ENCODE assay signal across 20 mouse cellular contexts in the genomic region with DNA sequence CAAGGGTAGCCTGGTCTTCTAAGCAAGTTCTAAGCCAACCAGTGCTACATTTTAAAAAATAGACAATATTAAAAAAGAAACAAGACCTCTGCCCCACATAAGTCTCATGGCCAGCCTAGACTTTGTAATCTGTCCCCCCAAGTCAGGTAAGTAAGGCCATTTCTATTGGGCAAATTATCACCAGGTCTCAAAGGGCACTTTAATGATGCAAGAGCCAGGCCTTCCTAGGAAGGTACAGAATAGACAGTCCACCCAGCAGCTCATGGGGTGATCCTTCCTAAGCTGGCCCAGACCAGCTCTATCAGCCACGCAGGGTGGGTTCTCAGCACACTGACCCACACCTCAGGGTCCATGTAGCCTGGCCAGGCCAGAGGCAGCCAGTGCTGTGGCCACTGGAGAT. TPM values are rescaled to one million over a fixed set of nuclear protein-coding genes. Genes with fewer than 3 reads are reported as not detected.
"Had no signal": no experiment of that assay in that cellular context is flagged by ENCODE, and none has a peak within 500 bp of the region (broad histone marks: within the 10 kb centered on the region; RNA-seq: fewer than 3 reads in every experiment).

No protein-coding gene starts in this region.

- H3K9me3 ChIP-seq: midbrain, embryonic 13.5 days; midbrain, embryonic 15.5 days; neural tube, embryonic 13.5 days; neural tube, embryonic 15.5 days had no signal

- H3K4me3 ChIP-seq: midbrain, embryonic 13.5 days; midbrain, embryonic 15.5 days; myocyte; neural tube, embryonic 13.5 days; neural tube, embryonic 15.5 days had no signal

- H3K27ac ChIP-seq: midbrain, embryonic 13.5 days; midbrain, embryonic 15.5 days; neural tube, embryonic 13.5 days; neural tube, embryonic 15.5 days had no signal

- H3K4me2 ChIP-seq: lung, embryonic 14.5 days; midbrain, embryonic 11.5 days; midbrain, embryonic 13.5 days; midbrain, embryonic 15.5 days; neural tube, embryonic 13.5 days; neural tube, embryonic 15.5 days had no signal

- H3K9ac ChIP-seq: lung, embryonic 14.5 days; midbrain, embryonic 13.5 days; midbrain, embryonic 15.5 days; neural tube, embryonic 13.5 days; neural tube, embryonic 15.5 days had no signal

- ATAC-seq: midbrain, embryonic 13.5 days; midbrain, embryonic 15.5 days had no signal

- H3K27me3 ChIP-seq: midbrain, embryonic 13.5 days; midbrain, embryonic 15.5 days; neural tube, embryonic 13.5 days; neural tube, embryonic 15.5 days had no signal

- DNase-seq: lung, adult 18-20 months; lung, embryonic 14.5 days; lung, postnatal 10 days; lung, postnatal 4 days; retina, postnatal 1 day; right cerebral cortex, adult 18-20 months; right cerebral cortex, postnatal 25 days; right cerebral cortex, postnatal 4 days; spleen, adult 18-20 months; thymus, adult 18-20 months; thymus, postnatal 14 days; thymus, postnatal 36 days had no signal

RNA-seq across cellular contexts. Expression of a gene that starts 24.4 kb away (rescaled TPM):
- total RNA-seq: megakaryocyte, adult 5-6 weeks; megakaryocyte-erythroid progenitor cell, adult 5-6 weeks had no signal
- polyA plus RNA-seq: myocyte had no signal
